8 mouse cellular contexts compared by ENCODE assay signal in genomic region chr7:29292458-29293098, GRCm38 (mm10). TPM values are rescaled to one million over a fixed set of nuclear protein-coding genes. Genes with fewer than 3 reads are reported as not detected.
A peak's percentile ranks its signal among the peaks of the same experiment; 100 is the strongest.
DNase-seq lines count a peak whose midpoint lies in the region; TF ChIP-seq lines count a peak whose summit lies in the region.

No protein-coding gene starts in this region.

- TF ChIP-seq EP300 in heart, adult 2 months (IDR thresholded peaks at IDR 0.05; ENCODE audit: insufficient read depth, low read depth, low read length), result 0 out of 2 replicates have a peak, but pooled peaks have one; percentile 30

- peaks cover 3% of the 10 kb centered on the region; the same call in 1 of the 2 replicates for H3K4me1 ChIP-seq in heart, adult 2 months (ENCODE audit: control insufficient read depth, insufficient read depth, low read length)
- H3K4me1 ChIP-seq in thymus, adult 2 months (replicated peaks; ENCODE audit: control insufficient read depth, insufficient read depth, low read length), result peaks cover 13% of the 10 kb centered on the region

- WGBS in heart, adult 2 months, result 34% methylated on average over 8 of the region's 8 CpGs
- 66% methylated on average over 8 of the region's 8 CpGs for WGBS in thymus, adult 2 months

- peak overlapping the region; percentile 79 for H3K27ac ChIP-seq in heart, adult 2 months
- no peak overlapping the region for H3K27ac ChIP-seq in thymus, adult 2 months (ENCODE audit: control insufficient read depth, insufficient read depth, low read length)

- no peaks in the 10 kb centered on the region for H3K27me3 ChIP-seq in heart, adult 2 months (ENCODE audit: control insufficient read depth, insufficient read depth, low read length)
- no peaks in the 10 kb centered on the region for H3K27me3 ChIP-seq in thymus, adult 2 months (ENCODE audit: control insufficient read depth, insufficient read depth, low read length)

- H3K4me3 ChIP-seq in heart, adult 2 months, result no peak overlapping the region
- no peak overlapping the region for H3K4me3 ChIP-seq in thymus, adult 2 months (ENCODE audit: control insufficient read depth, insufficient read depth, low read length)

- no peak overlapping the region for H3K9ac ChIP-seq in heart, adult 2 months (ENCODE audit: low read depth, low read length)

- peak; percentile 73 to 79 for DNase-seq in cerebellum, postnatal 10 days
- DNase-seq in cerebellum, adult 11-12 months, result no peak
- peak; percentile 33 for DNase-seq in ES-CJ7 (ENCODE audit: low read depth, low spot score)
- DNase-seq in heart, adult 2 months, result peak; percentile 68 to 80
- peak; percentile 45 for DNase-seq in kidney, postnatal 14 days
- no peak for DNase-seq in layer of hippocampus, adult 9-10 months (ENCODE audit: low spot score)
- DNase-seq in ovary, postnatal 14 days (ENCODE audit: low spot score), result no peak
- DNase-seq in thymus, adult 2 months, result no peak

- intact Hi-C loops in heart, adult 2 months (cut with DNase I), result no loop called here

- H3K36me3 ChIP-seq in heart, adult 2 months (ENCODE audit: control insufficient read depth, insufficient read depth, low read length), result no peaks in the 10 kb centered on the region
- no peaks in the 10 kb centered on the region for H3K36me3 ChIP-seq in thymus, adult 2 months (ENCODE audit: control insufficient read depth, insufficient read depth, low read length)

- no peak for TF ChIP-seq CTCF in heart, adult 2 months (IDR thresholded peaks at IDR 0.05)
- no peak for TF ChIP-seq CTCF in thymus, adult 2 months (IDR thresholded peaks at IDR 0.05; ENCODE audit: borderline replicate concordance, control insufficient read depth, extremely low read depth, insufficient read depth, low read length, poor library complexity)

- TF ChIP-seq POLR2A in heart, adult 2 months (IDR thresholded peaks at IDR 0.05; ENCODE audit: insufficient read depth, low read depth, low read length), result no peak
- no peak for TF ChIP-seq POLR2A in thymus, adult 2 months (IDR thresholded peaks at IDR 0.05; ENCODE audit: control insufficient read depth, extremely low read depth, insufficient read depth, low read length, poor library complexity)

- no peaks in the 10 kb centered on the region for H3K79me2 ChIP-seq in heart, adult 2 months (replicated peaks; ENCODE audit: control insufficient read depth, insufficient read depth, low read length)

RNA-seq across cellular contexts. Expression of gene Ppp1r14a, which starts 3.5 kb away (rescaled TPM):
- 10 to 100 TPM in 1 of 2 experiments, 1 to 10 TPM in 1; 8.7 to 10.3 TPM for total RNA-seq in heart, adult 2 months (2021)
- 16.3 and 18.4 TPM in 2 replicates for polyA plus RNA-seq in heart, adult 2 months (2012; rRNA removed)
- polyA plus RNA-seq in thymus, adult 2 months (2012; rRNA removed), result 5.4 and 5.8 TPM in 2 replicates

RNA-seq across cellular contexts. Expression of gene Spint2, which starts 10.9 kb away (rescaled TPM):
- total RNA-seq in heart, adult 2 months (2021), result 10 to 100 TPM; 39.4 to 46.4 TPM
- polyA plus RNA-seq in heart, adult 2 months (2012; rRNA removed), result 40.5 and 45.7 TPM in 2 replicates
- polyA plus RNA-seq in thymus, adult 2 months (2012; rRNA removed), result 426 and 460 TPM in 2 replicates

RNA-seq across cellular contexts. Expression of gene Dpf1, which starts 11.2 kb away (rescaled TPM):
- under 1 TPM in 1 of 2 experiments, not detected in 1; 0.27 TPM for total RNA-seq in heart, adult 2 months (2021)
- polyA plus RNA-seq in heart, adult 2 months (2012; rRNA removed), result 0.21 and 0.38 TPM in 2 replicates
- polyA plus RNA-seq in thymus, adult 2 months (2012; rRNA removed), result 1.6 and 1.8 TPM in 2 replicates

RNA-seq across cellular contexts. Expression of gene 2200002D01Rik, which starts 44.3 kb away (rescaled TPM):
- 1 to 10 TPM; 1.5 to 2.0 TPM for total RNA-seq in heart, adult 2 months (2021)
- 0.98 and 1.00 TPM in 2 replicates for polyA plus RNA-seq in heart, adult 2 months (2012; rRNA removed)
- 3.6 and 3.7 TPM in 2 replicates for polyA plus RNA-seq in thymus, adult 2 months (2012; rRNA removed)

RNA-seq across cellular contexts. Expression of gene Yif1b, which starts 54.4 kb away (rescaled TPM):
- total RNA-seq in heart, adult 2 months (2021), result 10 to 100 TPM; 63.6 to 74.6 TPM
- 123 and 138 TPM in 2 replicates for polyA plus RNA-seq in heart, adult 2 months (2012; rRNA removed)
- polyA plus RNA-seq in thymus, adult 2 months (2012; rRNA removed), result 143 and 146 TPM in 2 replicates

Comparison
In these comparisons a context has a peak if more than half of its experiments do, and no peak if none do; other contexts are left out.
1. DNase-seq: peak in cerebellum, postnatal 10 days (2 of 2), ES-CJ7 (single experiment), heart, adult 2 months (2 of 2) and kidney, postnatal 14 days (single experiment); none in cerebellum, adult 11-12 months (single experiment), layer of hippocampus, adult 9-10 months (single experiment), ovary, postnatal 14 days (single experiment) and thymus, adult 2 months (single experiment).